Mouse (Mus musculus): ENCODE measurements around the gene Cinp. TPM values are rescaled to one million over a fixed set of nuclear protein-coding genes. Genes with fewer than 3 reads are reported as not detected.

The Cinp gene
- polyA plus RNA-seq, 1 experiment from 2014 or later = 71.0 TPM

Other genes with a start within 250 kb of the Cinp start
- 0.14 TPM in 1 of 2 replicates, not detected in the other for gene 1700001K19Rik, start 206.5 kb downstream of the Cinp start, polyA plus RNA-seq (2015; fragmentation: Nextera tagmentation; extraction: Ambion mirVana)
- gene Hsp90aa1, start 186.4 kb downstream of the Cinp start, polyA plus RNA-seq (2015; fragmentation: Nextera tagmentation; extraction: Ambion mirVana) = 815 and 840 TPM in 2 replicates
- 24.0 and 25.3 TPM in 2 replicates for gene Wdr20, start 151.2 kb downstream of the Cinp start, polyA plus RNA-seq (2015; fragmentation: Nextera tagmentation; extraction: Ambion mirVana)
- gene Mok, start 48.2 kb downstream of the Cinp start, polyA plus RNA-seq (2015; fragmentation: Nextera tagmentation; extraction: Ambion mirVana) = 2.5 and 3.3 TPM in 2 replicates
- gene Zfp839, start 38.9 kb downstream of the Cinp start, polyA plus RNA-seq (2015; fragmentation: Nextera tagmentation; extraction: Ambion mirVana) = 5.7 and 6.8 TPM in 2 replicates
- gene Tecpr2, start 119 bp upstream of the Cinp start, polyA plus RNA-seq (2015; fragmentation: Nextera tagmentation; extraction: Ambion mirVana) = 3.3 and 3.8 TPM in 2 replicates
- 16.6 and 20.9 TPM in 2 replicates for gene Ankrd9, start 89.9 kb upstream of the Cinp start, polyA plus RNA-seq (2015; fragmentation: Nextera tagmentation; extraction: Ambion mirVana)
- gene Rcor1, start 150.2 kb upstream of the Cinp start, polyA plus RNA-seq (2015; fragmentation: Nextera tagmentation; extraction: Ambion mirVana) = 11.6 and 12.3 TPM in 2 replicates

Data from stomach, embryonic 15.5 days (tissue).